Mouse (Mus musculus) erythroblast, adult 5-6 weeks (primary cell): ENCODE measurements around the gene Sh2b2. TPM values are rescaled to one million over a fixed set of nuclear protein-coding genes. Genes with fewer than 3 reads are reported as not detected.

Experiments used
- ATAC-seq: replicated peaks from 2 replicates; pipeline ENCODE4 v1.8.0; 2016; ENCODE audit warnings: moderate number of reproducible peaks, mild to moderate bottlenecking, moderate TSS enrichment, inconsistent platforms; ENCODE audit not compliant: poor library complexity, low FRiP score, severe bottlenecking
- total RNA-seq, 2 experiments: library from RNA; stranded (forward) in 1 of 2; stranded (reverse) in 1 of 2; fragments of 150-400 nt in 1 of 2; fragments of 200-764, 138-1000 nt in 1 of 2; gene quantifications; 2 replicates each; pipeline versions ENCODE4 v1.2.3 to v1.2.4; 2015 to 2017; ENCODE audit warnings: low replicate concordance in 2 of 2

Gene Sh2b2
- total RNA-seq, 2 experiments from 2014 or later, result 1.5 to 5.0 TPM

DNA sequence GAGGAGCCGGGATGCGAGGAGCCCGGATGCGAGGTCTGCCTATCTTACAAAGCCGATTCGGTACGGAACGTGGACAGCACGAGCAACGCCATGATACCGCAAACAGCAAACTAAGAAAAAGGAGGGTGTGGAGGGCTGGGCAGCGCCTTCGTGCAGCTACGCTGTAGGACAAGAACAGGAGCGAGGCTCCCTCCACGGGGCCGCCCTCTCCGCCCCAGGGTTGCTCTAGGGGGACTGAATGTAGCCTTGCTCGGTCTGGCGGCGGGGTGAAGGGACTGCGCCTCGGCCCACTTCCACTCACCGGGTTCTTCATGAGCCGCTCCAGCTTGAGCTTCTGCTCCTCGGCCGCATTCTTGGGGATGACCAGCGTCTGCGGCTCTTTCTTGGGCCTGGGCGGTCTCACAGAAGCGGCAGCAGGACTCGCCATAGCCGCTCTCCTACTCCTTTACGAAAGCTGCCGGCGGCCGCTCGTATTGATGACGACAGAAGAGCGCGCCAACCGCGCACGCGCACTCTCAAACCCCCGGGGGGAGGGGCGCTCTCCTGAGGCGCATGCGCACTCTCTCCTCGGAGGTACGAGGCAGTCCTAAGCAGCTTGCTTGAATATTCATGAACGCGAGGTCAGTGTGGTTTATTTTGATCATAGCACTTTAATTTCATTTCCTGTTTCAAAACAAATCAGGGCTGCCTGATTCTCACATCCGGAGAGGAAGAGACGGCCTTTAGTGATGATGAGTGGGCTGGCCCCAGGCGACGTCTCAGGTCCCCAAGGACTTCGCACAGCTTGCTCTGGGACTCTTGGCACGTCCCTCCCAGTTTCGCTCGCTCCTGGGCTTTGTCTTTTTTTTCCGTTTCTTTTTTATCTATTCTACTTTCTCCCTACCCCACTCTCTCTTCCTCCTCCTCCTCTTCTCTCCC lies 47.6 kb downstream of the Sh2b2 start, which contains the start of gene Prkrip1:
TSS of gene Prkrip1 (minus strand) at position 490 of the 918 bp plus-strand sequence.
- ATAC-seq, result peak; percentile 93

DNA sequence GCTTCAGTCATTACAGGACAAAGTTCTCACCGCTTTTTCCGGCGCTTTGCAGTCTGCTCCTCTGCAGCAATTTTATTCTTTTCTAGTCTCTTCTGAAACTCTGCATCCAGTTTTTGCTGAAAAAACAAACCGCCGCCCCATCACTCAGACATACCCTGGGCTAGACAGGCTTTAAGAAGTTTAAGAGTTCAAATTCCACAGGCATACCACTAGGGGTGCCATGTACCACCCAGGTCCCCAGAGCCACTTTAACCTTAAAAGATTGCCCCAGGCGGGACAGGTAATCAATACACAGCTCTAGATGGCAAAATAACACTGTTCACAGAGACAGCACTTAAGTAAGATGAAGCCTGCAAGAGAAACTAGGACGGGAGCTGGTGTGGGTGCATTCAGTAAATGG lies 54.5 kb downstream of the Sh2b2 start:
- ATAC-seq, result no peak; the same call in 1 of the 2 replicates

DNA sequence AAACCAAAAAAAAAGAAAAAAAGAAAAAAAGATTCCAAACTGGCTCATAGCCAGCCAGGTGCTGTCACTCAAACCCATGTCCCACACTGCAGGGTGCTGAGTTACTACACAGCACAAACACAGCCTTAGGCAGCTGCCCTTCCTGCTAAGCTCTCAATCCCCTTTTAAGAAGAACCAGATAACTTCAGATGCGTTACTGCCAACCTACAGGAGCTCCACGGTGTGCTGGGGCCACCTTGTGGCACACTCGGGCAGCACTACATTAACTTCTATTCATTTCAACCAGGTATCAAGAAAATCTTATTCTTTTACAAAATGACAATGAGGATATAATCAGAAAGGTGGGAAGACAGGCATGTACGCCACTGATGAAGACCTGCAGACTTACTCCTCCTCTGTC lies 59.6 kb downstream of the Sh2b2 start:
- 0 out of 2 replicates have a peak, but pooled peaks have one; percentile 44 for ATAC-seq

DNA sequence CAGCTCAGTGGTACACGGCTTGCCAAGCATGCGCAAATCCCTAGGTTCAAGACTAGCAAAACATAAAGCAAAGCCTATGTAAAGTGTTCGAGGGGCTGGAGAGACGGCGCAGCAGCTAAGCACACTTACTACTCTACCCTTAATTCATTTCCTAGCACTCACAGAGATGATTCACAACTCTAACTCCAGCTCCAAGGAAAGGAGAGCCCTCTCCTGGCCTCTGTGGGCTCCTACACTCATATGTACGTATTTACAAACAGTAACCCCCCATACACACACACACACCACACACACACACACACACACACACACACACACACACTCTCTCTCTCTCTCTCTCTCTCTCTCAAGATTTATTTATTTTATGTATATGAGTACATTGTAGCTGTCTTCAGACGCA lies 62.6 kb downstream of the Sh2b2 start:
- ATAC-seq, result no peak

DNA sequence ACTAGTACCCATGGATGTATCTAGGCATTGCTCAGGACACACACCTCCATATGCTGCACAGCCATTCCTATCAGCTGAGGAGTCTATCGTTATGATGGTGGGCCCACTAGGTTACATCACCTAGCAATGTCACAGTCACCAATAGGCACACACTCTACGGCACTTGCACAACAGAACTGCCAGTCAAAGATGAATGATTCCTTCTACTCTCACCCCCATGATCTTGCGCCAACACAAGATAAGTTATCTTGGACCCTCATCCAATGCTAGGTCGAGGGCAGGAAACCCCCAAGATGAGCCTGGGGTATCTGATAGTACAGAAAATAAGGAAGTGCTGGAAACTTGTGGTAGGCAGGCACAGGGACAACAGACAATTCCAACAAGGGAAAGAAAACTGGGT lies 63.5 kb downstream of the Sh2b2 start:
- no peak for ATAC-seq

DNA sequence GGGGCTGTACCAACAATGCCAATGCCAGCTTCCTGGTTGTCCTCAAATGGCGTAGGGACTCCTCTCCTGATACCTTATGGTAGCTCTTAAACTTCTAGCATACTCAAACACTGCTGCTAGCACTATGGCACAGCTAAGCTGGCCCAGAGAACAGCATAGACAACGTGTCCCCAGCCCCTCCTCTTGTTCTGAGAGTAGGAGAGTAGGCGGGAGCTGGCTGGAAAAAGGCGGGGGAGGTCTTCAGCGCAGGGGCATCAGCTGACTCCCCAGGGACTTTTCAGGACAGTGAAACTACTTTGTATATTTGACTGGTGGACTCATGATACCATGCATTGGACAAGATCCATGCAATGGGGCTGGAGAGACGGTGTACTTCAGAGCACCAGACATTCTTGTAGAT lies 64.3 kb downstream of the Sh2b2 start:
- ATAC-seq, result no peak

DNA sequence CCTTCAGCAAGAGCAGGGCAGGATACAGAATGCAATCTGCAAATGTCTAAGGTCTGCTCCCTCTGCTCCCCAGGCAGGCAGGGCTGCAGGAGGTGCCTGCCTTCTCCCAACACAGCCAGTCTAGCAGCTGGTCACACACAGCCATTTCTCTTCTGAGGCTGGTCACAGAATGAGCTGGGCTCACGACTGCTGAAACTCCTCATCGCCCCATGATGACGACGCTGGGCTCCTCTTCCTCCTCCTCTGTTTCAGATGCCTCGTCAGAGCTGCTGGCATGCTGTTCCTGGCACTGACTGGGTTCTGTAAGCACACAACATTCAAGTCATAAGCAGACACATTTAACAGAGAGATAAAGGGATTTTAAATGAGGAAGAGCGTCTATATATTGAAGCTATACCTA lies 65.2 kb downstream of the Sh2b2 start:
- ATAC-seq, result no peak

DNA sequence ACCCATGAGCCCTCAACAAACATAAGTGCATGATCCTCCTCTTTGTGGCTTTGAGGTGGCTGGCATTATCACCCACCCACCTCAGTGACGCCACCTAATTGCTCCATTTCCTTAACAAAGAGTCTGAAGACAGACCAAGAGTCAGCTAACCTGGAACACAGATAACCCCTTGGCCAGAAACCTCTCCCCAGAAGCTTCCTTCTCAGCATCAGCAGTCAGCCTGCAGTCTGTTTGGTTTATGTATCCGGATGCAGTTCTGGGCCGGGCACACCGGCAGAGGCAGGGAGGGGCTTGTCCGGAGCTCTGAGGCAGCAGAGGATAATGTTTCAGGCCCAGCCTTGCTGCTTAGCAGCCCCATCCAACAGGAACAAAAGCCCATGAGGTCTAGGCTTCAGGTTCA lies 66.8 kb downstream of the Sh2b2 start:
- no peak for ATAC-seq

DNA sequence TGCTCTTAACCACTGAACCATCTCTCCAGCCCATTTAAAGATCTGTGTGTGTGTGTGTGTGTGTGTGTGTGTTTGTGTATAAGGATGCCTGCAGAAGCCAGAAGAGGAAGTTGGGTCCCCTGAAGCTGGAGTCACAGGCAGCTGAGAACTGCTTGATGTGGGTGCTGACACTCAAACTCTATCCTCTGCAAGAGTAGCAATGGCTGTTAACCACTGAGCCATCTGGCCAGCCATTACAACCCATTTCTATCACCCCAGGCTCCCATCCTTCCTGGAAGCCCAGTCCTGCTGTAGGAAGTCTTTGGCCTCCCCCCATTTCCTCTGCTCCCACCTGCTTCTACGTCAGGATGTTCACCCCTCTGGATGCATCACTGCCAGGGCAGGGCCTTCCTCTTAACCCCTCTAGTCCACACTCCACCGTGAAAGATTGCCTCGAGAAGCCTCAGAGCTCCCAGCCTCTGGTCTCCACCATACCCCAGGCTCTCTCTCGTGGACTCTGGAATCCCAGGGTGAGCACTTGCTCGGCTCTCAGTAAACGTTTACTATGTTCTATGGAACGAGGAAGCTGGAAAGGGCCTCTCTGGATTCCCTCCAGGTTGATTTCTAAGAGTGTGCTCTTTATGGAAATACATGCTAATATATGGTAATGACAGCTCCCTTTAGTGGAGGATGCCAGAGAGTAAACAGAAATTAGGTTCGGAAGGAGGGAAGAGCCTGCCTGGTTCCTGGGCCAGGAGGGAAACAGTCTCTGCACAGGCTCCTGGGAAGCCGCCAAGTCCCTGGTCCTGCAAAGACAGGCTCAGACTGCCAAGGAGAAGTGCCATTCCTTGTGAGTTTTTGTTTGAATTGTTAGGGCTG lies 72.5 kb downstream of the Sh2b2 start:
- no peak for ATAC-seq

DNA sequence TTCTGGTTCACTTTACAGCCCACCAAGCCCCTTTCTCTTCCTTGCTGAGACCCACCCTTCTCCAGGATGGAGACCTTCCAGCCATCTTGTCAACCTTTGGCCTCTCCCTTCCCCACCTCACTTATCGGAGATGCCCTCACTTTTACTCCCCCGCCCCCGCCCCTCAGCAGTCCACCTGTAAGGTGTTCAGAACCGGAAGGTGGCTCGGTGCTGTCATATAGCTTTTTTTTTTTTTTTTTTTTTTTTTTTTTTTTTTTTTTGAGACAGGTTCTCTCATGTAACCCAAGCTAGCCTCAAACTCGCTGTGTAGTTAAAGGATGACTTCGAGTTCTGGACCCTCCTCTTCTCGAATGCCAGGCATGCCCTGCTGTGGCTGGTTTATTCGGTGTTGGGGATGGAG lies 73.4 kb downstream of the Sh2b2 start:
- ATAC-seq, result no peak

DNA sequence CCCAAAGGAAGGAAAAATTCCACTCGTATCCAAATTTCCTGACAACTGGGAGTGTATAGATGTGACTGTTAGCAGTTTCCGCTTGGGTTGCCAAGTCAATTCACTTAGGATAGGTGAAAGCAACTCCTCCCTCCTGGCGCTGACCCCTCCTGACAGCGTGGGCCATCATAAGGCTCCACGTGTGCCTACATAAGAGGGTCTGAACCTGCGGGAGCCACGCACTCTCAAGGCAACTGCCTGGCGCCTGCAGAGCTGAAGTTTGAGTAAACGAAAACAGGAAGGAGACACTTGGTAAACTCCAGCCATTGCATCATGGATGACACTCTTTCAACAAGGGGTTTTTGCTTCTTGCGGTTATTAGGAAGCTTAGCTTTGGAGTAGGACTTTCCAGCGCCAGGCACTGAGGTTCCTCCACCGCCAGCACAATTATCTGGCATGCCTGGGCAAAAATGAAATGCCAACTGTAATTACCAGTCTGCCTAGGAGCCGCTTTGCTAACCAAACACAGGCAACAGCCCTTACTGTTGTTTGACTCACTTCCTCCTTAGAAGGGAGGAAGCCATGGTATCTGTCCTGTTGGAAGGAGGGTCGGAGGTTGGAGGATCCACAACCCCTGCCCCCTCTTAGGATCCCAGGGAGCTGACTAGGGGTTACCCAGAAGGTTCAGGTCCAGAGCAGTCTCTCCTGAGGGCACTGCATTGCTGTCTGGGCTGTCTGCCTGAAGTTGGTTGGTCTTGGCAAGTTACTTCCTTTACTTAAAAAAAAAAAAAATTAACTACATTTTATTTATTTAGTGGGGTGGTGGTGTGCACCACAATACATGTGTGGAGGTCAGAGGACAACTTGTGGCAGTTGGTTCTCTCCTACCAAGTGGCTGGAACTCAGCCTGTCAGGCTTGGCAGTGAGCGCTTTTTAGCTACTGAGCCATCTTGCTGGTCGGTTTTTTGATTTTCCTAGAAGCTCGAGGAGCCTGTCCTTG lies 74.7 kb downstream of the Sh2b2 start:
- ATAC-seq, result no peak; the same call in 1 of the 2 replicates

DNA sequence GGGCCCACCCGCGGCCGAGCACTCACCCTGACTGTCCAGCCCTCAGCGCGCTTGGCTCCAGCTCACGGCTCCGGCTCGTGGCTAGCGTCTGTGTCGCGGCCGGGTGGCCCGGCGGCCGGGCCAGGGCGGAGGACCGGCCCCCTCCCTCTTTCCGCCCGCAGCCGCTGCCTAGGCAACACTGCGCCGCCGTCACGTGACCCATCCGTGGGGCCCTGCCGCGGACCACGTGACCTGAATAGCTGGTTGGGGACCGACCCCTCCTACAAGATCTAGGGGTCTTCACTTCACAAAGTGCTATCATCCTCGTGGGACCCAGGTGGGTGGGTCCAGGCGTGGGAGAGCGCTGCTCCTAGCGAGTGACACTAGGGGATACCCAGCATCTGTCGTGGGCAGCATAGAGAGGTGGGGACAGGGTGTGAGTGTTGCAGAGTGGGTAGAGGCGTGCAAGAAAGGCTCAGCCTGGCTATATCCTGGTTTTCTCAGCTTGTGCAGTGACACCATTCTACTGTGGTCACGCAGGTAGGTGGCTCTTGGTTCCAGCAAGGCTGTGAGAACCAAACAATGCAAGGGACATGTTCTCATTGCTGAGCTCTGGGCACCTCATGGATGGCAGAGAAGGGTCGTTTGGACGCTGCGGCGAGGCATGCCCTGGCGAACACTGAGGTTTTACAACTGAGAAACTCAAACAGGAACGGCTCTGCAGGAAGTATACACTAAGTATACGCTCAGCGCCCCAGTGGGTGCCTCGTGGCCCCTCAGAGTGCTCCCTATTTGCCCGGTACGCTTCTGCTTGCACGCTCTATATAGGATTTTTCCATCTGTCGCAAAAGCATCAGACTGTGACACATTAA lies 75.6 kb downstream of the Sh2b2 start, which contains the start of gene Orai2:
TSS of gene Orai2 (minus strand) at position 202 of the 851 bp plus-strand sequence.
- ATAC-seq, result peak; percentile 60

DNA sequence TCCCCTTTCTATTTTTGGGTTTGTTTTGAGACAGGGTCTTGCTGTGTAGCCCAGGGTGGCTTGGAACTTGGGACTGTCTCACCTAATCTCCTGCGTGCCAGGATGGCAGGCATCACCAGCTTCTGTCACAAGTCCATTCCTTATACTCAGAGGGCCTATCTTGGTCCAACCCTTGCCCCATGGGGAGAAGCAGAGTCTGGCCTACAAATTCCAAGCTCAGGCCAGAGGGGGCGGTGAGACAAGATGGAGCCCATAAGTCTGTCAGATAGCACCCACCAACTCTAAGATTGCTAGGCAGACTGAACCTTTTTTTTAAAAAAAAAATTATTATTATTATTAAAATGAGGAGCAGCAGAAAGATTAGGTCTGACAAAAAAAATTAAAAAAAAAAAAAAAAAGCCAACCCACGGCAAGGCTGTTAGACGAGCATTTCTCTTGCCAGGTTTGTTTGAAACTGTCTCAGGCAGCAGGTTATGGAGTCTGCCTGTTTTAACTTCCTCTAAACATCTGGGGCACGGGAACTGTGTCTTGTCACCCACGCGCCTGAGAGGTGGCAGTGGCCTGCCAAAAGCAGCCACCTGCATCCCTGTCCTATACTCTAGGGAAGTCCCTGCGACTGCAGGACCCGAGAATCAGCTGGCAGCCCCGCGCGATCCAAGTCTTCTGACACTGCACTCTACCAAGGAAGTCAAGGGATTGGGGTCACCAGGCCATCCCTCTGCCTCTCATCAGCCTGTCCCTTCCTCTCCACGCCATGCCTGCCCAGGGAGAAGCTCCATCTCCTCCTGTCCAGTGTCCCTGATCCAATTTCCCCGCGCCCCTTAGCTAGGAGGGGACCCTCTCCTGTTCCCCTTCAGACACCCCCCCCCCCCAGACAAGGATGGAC lies 76.5 kb downstream of the Sh2b2 start:
- ATAC-seq, result no peak

Other genes with a start within 250 kb of the Sh2b2 start
- not detected in 2 replicates for gene Upk3b, start 208.1 kb downstream of the Sh2b2 start, total RNA-seq (2015; ENCODE audit: low replicate concordance)
- gene Upk3b, start 208.1 kb downstream of the Sh2b2 start, total RNA-seq (2017; ENCODE audit: low replicate concordance), result 0.14 TPM in 1 of 2 replicates, not detected in the other
- gene Upk3bl, start 192.1 kb downstream of the Sh2b2 start, total RNA-seq (2015; ENCODE audit: low replicate concordance), result not detected in 2 replicates
- gene Upk3bl, start 192.1 kb downstream of the Sh2b2 start, total RNA-seq (2017; ENCODE audit: low replicate concordance), result not detected in 2 replicates
- 1.9 and 3.3 TPM in 2 replicates for gene Rasa4, start 162.6 kb downstream of the Sh2b2 start, total RNA-seq (2015; ENCODE audit: low replicate concordance)
- gene Rasa4, start 162.6 kb downstream of the Sh2b2 start, total RNA-seq (2017; ENCODE audit: low replicate concordance), result 4.3 TPM in 2 replicates
- 34.6 and 42.0 TPM in 2 replicates for gene Polr2j, start 129.9 kb downstream of the Sh2b2 start, total RNA-seq (2015; ENCODE audit: low replicate concordance)
- gene Polr2j, start 129.9 kb downstream of the Sh2b2 start, total RNA-seq (2017; ENCODE audit: low replicate concordance), result 24.1 and 62.5 TPM in 2 replicates
- gene Lrwd1, start 110.5 kb downstream of the Sh2b2 start, total RNA-seq (2015; ENCODE audit: low replicate concordance), result 2.9 and 24.2 TPM in 2 replicates
- gene Lrwd1, start 110.5 kb downstream of the Sh2b2 start, total RNA-seq (2017; ENCODE audit: low replicate concordance), result 11.9 and 14.8 TPM in 2 replicates
- gene Alkbh4, start 110.4 kb downstream of the Sh2b2 start, total RNA-seq (2015; ENCODE audit: low replicate concordance), result 7.7 and 10.7 TPM in 2 replicates
- 2.2 and 3.4 TPM in 2 replicates for gene Alkbh4, start 110.4 kb downstream of the Sh2b2 start, total RNA-seq (2017; ENCODE audit: low replicate concordance)
- gene Orai2, start 75.8 kb downstream of the Sh2b2 start, total RNA-seq (2015; ENCODE audit: low replicate concordance), result 6.9 and 13.1 TPM in 2 replicates
- 6.4 and 10.6 TPM in 2 replicates for gene Orai2, start 75.8 kb downstream of the Sh2b2 start, total RNA-seq (2017; ENCODE audit: low replicate concordance)
- gene Prkrip1, start 47.6 kb downstream of the Sh2b2 start, total RNA-seq (2015; ENCODE audit: low replicate concordance), result 1.5 and 6.1 TPM in 2 replicates
- gene Prkrip1, start 47.6 kb downstream of the Sh2b2 start, total RNA-seq (2017; ENCODE audit: low replicate concordance), result 4.9 and 14.5 TPM in 2 replicates